Mouse (Mus musculus) lung, postnatal 0 days (tissue): ENCODE measurements around the gene Ptprcap.

ENCODE experiments used
- CTCF ChIP-seq: IDR thresholded peaks from 2 replicates; pipeline ENCODE4 v1.5.1; 2016; ENCODE audit warnings: antibody characterized with exemption, mild to moderate bottlenecking
- EP300 ChIP-seq: IDR thresholded peaks from 2 replicates; pipeline ENCODE4 v1.6.1; 2016; ENCODE audit warnings: antibody characterized with exemption, mild to moderate bottlenecking, control low read depth

DNA sequence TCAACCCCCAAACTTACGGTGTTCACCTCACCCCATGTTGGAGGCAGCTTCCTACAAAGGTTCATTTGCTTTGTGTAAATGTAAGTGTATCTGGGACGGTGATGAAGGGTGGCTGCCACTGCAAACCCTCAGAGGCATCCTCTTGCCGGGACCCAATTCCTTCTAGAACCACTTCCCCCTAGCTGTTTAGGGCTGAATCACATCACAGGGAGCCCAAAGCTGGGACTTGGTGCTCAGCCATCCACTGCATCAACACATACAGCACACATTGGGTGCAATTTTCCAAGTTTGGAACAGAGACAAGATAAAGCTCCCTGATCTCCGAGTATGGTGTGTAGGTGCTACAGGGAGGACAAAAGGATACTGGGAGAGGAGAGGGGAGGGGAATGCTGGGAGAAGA, 51.5 kb downstream of the Ptprcap start:
- TF ChIP-seq EP300: no peak
- peak; percentile 37 for TF ChIP-seq CTCF
